Mouse (Mus musculus) lung, postnatal 14 days (tissue): ENCODE results near the gene Gm49321.

Experiments
- DNase-seq: peaks from one replicate; pipeline ENCODE4 v3.0.0; 2021

Gene Gm49321

DNA sequence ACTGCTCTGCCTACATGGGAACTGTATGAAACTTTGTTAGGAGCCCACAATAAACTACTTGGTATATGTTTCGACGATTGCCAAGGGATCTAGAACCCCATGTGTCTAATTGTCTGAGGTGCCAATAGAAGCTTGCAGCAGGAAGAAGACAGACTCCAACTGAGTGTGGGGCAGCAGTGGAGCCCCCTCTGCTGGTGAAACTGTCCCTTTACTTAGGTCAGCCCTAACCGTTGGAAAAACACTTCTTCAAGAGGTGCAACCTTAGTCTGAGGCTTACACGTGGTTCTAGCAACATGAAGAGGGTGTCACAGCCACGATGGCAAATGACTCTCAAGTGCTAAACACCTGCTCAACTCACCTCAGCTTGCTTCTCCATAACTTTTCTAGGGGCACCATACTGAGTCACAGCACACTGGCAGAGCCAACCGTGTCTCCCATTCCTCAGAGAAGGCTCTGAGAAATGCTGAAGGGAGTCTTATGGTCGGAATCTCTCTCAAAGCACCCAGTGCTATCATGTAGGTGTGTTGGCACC is 77.4 kb downstream of the Gm49321 start:
- peak; percentile 60 for DNase-seq

GRCm38 (mm10) chr12:74015491-74015890 is 78.0 kb downstream of the Gm49321 start:
- no peak for DNase-seq
